Mouse (Mus musculus): ENCODE measurements at regions not wholly inside any gene's neighbourhood (a gene's known extent, or its start where the extent isn't known, plus 50 kb on each side); places are given as distances from the start of the nearest gene placed in this dataset.

- DNase-seq = no peak
These were observed 507.7 kb downstream of the Zbbx start for GRCm38 (mm10) chr3:74657170-74657569.

- DNase-seq = no peak
These were observed 532.2 kb downstream of the Zbbx start for GRCm38 (mm10) chr3:74632623-74633022.

- DNase-seq = no peak
These were observed 563.4 kb downstream of the Zbbx start for GRCm38 (mm10) chr3:74601328-74602007.

- DNase-seq = no peak
These were observed 576.0 kb downstream of the Zbbx start for GRCm38 (mm10) chr3:74588703-74589362.

GRCm38 (mm10) chr3:74565176-74565575, 599.7 kb downstream of the Zbbx start:
- no peak for DNase-seq

- peak in 1 of 2 experiments; percentile 25 for DNase-seq
These were observed 630.0 kb downstream of the Zbbx start for GRCm38 (mm10) chr3:74534795-74535194.

GRCm38 (mm10) chr3:74534006-74534698, 630.7 kb downstream of the Zbbx start:
- peak in 1 of 2 experiments; percentile 5 for DNase-seq

- no peak for DNase-seq
These were observed 681.1 kb downstream of the Zbbx start for GRCm38 (mm10) chr3:74483741-74484140.

All from kidney, adult 8-10 months (tissue).